Mouse (Mus musculus) thymus, adult 2 months (tissue): ENCODE results near the gene Parp11.

ENCODE experiments used
- CTCF ChIP-seq: fragments of 200-500 bp; IDR thresholded peaks from 2 replicates; pipeline ENCODE4 v1.5.1; 2012; ENCODE audit warnings: mild to moderate bottlenecking, control low read depth, low read length, moderate library complexity, borderline replicate concordance; ENCODE audit not compliant: control insufficient read depth, poor library complexity, insufficient read depth; ENCODE audit errors: extremely low read depth
- POLR2A ChIP-seq: fragments of 200-500 bp; IDR thresholded peaks from 2 replicates; pipeline ENCODE4 v1.6.1; 2012; ENCODE audit warnings: mild to moderate bottlenecking, low read length, control low read depth, moderate library complexity; ENCODE audit not compliant: control insufficient read depth, poor library complexity, insufficient read depth; ENCODE audit errors: extremely low read depth

DNA sequence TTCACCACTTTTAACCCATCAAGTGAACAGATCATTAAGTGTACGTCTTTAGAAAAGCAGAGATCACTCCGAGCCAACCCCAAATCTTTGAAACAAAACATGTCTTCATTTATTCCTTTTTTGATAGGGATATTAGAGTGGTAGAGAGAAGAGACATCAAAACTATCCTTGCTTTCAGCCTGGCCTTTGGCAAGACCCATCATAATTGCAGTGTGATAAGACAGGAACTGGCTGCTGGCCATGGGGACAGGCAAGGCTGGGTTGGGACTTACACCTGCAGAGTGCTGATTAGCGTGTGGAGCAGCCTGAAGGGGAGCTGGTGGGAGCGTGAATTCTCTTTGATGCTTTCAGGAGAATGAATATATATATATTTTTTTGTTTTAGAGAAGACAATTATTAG is 2.2 kb upstream of the Parp11 start:
- TF ChIP-seq CTCF, result no peak
- TF ChIP-seq POLR2A, result no peak
